Mouse (Mus musculus): Measurements from ENCODE around the gene Ptgfrn.

Ptgfrn gene

DNA sequence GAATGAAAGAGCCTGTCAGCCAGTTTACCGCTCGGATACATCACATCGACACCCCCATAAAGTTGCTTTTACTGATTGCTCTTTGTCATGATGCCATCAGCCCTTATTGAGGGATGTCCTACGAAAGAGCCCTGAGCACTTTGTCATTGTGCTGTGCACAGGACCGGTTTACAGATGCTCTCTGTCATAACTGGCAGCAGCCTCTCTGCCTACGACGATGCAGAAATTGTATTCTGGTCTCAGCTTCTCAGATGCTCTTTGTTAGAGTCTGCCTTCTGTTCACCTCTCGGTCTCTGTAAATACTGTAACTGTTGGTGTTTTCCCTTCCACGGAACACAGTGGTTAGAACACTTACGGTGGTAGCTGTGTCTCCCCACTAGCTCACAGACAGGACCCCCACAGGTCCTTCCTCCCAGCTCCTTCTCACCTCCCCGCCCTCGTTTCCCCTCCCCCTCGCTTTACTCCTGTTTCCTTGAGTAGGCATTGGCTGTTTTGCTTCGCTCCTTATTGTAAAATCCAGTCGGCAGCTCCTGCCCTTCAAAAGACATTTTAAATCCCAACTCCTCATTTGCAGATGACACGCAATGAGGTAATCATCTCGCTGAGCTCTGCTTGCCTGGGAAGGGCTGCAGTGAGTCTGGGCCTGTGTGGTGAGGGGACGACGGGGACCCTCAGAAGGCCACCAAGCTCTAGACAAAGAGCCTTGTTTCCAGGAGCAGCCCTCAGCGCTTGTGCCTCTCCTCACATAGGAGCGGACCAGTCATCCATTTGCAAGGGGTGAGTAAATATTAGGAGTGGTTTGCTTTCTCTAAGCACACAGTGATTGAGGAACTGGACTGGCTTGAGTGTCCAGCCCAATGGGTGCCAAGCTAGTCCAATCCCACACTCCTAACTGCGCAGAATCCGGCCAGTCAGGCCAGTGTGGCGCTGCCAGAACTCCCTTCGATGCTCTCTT is 6.6 kb upstream of the Ptgfrn start:
- DNase-seq (ENCODE audit: low spot score), result no peak

DNA sequence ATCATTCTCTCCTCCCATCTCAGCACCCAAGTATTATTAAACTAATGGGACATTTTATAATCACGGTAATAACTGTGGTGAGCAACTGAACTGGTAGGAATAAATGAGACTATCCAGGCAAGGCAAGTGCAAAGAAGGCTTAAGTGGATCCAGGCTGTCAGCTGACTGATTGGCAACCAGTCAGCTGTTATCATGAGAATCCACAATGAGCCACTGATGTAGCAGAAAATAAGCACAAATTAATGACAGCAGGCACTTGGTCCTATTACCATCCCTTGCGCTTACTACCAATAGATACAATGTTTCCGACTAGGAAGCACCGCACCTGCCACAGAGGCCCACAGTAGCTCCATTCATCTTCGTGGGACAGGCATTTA is 2.4 kb upstream of the Ptgfrn start:
- DNase-seq (ENCODE audit: low spot score), result peak; percentile 68

DNA sequence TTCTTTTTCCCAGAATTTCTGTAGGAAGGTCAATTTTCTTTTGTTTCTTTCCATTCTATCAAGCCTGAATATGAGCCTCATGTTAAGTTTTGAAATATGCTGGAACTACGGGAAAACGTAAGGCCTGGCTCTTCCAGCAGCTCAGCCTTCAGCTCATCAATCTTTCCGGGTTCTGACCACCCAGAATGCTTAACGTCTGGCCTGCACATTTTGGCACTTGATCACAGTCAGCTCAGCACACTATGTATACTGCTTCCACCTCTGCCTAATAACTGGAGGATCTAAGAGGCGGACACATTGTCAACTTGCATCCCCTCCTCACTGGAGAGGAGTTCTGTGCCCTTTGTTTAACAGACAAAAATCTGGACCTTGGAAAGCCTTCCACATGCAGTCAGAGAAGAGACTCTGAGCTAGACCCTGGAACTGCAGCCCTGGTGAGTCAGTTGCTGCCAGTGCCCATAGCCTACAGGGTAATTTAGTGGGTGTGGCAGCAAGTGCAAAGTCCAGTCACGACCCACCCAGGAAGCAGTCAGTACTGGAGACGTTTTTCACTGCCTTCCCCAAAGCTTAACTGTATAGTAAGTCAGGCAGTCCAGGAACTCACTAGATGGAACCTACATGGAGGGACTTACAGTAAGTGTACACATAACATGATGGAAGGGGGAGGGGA is 1.9 kb upstream of the Ptgfrn start:
- DNase-seq (ENCODE audit: low spot score), result no peak

DNA sequence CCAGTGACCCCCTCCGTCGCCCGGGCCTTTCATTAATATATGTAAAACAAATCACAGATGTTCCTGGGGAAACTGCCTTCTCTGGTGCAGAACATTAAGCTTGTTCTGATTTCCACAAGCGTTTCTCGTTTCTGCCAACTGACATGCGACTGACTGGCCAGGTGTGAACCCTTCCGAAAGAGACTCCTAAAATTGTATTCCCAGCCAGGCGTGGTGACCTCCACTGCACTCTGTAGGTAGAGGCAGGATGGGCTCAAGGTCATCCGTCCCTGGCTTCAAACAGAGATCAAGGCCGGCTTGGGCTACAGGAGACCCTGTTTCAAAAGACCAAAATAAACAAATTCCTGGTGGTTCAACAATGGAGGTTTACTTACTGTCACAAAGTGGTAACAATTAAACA is 1.2 kb upstream of the Ptgfrn start:
- no peak for DNase-seq (ENCODE audit: low spot score)

DNA sequence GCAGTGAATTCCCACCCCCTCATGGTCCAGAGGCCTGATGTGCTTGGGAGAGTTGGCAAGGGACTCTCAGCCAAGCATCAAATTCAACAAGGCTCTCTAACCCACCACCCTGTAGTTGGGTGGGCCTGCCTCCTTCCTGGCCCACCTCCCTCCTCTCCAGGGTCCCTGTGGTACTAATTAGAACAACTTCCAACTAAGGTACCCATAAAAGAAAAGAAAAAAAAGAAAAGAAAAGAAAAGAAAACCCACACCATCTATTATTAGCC is 693 bp upstream of the Ptgfrn start:
- no peak for DNase-seq (ENCODE audit: low spot score)

DNA sequence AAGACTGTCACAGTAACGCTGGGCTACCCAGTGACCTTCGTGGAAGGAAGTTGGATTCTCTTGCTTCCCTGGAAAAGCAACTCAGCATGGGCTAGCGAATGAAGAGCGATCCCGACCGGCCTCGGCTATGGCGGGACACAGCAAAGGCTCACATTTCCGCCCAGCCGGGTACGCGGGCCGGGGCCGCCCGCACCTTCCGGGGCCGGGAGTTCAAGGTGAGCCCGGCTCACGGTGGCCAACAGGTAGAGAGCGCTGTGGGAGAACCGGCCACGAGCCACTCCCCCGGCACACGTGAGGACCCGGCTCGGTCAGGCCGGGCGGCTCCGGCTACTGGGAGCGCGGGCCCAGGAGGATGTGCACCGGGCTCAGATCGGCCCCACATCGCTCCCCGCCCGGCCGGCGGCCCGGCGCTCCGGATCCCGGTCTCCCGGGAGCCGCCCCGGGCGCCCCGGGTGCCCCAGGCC is 488 bp downstream of the Ptgfrn start:
- peak; percentile 38 for DNase-seq (ENCODE audit: low spot score)

DNA sequence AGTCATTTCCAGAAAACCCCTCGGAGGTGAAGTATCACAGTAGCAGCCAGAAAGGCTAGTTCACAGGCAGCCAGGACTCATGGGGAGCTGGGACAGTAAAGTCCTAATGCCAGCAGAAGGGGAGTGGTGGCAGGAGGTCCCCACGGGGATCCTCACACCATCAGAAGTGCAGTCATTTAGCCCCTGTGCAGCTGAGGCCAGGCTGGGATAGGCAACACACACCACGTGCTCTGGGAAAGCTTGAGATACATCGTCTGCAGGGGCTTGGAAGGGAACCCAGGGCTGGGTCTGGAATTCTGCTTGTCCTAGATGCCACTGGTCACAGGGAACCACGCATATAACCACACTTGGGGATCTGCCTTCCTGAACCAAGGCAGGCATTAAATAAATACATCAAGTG is 1.2 kb downstream of the Ptgfrn start:
- no peak for DNase-seq (ENCODE audit: low spot score)

DNA sequence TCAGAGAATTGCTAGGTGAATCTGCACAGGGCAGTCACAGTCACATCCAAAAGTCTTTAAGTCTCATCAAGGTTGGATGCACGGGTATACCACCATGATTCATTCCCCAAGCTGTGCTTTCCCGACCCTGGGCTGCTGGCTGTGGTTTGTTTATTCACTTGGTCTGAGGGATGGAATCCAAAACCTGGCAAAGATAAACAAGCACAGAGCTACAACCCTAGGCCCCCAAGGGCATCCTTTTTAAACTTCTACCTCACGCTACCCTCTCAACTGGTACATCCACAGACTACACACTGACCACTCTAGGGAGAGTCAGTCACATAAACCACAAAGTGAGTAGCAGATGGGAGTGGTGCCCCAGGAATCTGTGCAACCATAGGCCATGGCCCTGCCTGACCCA is 1.8 kb downstream of the Ptgfrn start:
- no peak for DNase-seq (ENCODE audit: low spot score)

DNA sequence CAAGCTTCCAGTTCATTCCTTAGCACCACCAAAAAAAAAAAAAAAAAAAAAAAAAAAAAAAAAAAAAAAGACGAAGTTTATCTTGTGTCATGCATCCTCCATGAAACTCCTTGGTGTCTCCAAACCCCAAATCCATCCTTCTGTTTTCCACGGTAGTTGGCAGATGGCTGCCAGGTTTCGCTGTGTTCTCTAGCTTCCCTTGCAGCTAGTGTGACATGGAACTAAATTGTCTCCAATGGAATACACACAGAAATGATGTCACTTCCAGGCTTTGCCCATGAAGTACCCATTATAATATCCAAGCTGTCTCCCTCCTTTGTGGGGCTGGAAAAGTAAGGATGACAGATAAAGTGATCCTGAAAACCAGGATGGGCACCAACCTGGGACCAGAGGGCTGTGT is 3.8 kb downstream of the Ptgfrn start:
- no peak for DNase-seq (ENCODE audit: low spot score)

DNA sequence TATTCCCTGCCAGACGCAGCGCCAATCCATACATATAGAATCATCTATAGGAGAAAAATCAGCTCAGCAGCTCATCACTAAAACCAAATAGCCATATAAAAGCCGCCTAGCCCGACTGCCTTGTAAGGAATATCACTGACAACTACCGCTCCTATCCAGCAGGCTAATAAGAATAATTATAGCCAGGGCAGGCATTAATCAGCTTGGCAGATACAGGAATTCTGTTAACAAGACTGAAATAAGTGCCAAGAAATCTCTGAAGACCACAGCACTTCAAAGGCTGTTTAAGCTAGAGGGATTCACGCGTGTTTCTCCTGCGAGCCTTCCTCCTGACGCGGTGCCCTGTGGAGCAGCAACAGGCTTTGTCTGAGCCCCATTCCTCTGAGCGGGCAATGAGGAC is 4.6 kb downstream of the Ptgfrn start:
- no peak for DNase-seq (ENCODE audit: low spot score)

DNA sequence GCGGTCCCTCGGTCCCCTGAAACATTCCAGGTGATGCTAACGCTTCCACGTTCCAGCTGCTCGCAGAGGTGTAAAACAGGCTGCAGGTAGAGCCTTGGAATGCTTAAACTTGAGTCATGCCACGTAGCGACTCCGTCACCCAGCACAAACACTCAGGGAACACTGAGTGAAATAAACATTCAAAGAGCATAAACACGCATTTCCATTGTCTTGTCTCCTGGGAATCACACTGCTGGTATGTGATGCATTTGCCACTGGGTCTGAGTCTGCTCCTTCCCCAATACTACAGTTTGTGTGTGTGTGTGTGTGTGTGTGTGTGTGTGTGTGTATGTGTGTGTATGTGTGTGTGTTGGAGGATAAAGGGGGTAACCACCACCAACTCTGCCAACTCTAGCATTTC is 5.2 kb downstream of the Ptgfrn start:
- no peak for DNase-seq (ENCODE audit: low spot score)

DNA sequence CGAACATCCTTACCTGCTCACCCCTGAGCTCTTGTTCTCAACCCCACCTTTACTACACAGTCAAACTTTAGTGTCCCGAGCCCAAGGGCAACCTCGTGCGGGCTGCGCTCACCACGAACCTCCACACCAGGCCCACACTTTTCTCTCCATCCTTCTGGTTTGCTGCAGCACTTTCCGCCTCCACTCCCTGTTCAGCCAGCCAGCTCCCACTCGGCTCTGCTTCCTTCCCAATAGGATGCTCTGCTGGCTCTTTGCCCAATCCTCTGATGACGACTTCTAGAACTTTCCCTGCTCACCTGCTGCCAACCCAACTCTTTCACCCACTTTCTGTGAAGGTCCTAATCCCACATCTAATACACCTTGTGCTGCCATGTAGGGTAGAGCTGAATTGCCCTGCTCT is 6.3 kb downstream of the Ptgfrn start:
- no peak for DNase-seq (ENCODE audit: low spot score)

DNA sequence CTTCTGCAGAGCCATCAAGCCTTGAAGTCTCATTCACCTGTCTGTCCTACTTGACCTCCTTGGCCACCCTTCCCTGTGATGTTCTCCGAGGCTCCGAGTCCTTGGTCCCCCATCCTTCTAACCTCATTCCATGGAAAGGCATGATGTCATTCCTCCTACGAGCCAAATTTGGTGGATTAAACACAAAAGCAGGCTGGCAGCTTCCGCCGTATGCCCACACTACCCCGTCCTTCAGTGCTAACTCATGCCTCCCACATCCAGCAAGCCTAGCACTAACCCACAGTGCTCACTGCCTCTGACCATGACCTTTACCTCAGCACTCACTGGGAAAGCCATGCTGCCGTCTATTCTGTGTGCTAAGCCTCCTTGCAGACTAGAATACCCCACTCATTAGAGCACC is 8.0 kb downstream of the Ptgfrn start:
- no peak for DNase-seq (ENCODE audit: low spot score)

DNA sequence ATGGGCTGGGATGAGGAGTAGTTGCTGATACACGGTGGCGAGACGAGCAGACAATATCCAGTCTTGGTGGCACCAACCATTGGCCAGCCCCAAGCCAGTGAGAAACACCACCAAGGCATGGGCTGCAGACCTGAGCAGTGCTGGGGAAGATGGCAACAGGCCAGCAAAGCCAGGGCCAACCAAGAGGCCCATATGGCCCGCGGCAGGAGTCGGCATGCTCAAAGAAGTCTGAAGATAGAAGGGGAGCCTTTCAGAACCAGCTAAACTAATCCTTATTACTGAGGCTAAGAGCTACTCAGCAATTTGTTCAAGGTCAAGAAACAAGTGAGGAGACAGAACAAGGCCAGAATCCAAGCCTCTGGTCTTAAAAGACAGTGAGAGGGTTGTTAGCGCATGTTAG is 8.9 kb downstream of the Ptgfrn start:
- no peak for DNase-seq (ENCODE audit: low spot score)

DNA sequence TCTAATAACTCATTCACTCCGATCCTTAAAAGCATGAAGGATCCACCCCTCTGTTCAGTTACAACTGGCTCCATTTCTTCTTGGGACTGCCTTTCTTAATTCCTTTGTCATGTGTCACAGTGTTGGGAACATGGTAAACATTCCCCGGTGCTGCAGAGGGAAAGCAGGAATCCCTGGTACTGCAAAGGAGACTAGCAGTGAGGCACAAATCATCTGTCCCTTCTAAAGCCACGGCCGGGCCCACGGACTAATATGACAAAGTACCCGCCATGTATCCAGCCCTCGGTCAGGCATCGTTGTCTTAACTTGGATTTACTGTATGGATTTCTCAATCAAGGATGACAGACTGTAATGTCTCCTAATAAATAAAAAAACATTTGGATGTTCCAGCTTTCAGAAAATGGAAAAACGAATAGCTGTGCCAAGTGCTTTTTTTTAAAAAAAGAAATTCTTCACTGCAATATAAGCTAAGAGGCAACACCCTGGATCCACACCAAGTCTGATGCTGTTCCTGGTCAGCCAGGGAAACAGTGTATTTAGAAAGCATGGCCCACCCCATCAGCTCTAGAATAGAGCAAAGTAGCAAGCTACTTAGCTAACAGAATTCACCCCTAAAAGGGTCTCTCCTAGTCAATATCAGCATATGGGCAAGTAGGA is 10.2 kb downstream of the Ptgfrn start:
- no peak for DNase-seq (ENCODE audit: low spot score)

DNA sequence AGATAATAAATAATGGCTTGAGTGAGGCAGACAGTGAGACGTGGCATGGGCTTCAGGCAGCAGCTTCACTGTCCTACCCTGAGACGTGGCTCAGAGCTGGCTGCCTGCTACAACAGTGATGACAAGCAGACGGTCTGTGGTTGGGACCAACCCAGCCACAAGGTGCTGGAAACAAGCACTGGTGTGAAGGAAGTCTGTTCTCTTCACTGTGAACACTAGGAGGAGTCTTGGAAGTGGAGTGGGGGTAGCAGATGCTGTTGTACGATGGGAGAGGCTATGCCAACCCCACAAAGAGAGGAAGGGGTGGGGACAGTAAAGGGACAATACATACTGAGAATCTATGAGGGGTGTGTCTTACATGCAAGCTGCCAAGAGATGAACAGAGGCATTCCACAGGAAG is 12.0 kb downstream of the Ptgfrn start:
- no peak for DNase-seq (ENCODE audit: low spot score)

DNA sequence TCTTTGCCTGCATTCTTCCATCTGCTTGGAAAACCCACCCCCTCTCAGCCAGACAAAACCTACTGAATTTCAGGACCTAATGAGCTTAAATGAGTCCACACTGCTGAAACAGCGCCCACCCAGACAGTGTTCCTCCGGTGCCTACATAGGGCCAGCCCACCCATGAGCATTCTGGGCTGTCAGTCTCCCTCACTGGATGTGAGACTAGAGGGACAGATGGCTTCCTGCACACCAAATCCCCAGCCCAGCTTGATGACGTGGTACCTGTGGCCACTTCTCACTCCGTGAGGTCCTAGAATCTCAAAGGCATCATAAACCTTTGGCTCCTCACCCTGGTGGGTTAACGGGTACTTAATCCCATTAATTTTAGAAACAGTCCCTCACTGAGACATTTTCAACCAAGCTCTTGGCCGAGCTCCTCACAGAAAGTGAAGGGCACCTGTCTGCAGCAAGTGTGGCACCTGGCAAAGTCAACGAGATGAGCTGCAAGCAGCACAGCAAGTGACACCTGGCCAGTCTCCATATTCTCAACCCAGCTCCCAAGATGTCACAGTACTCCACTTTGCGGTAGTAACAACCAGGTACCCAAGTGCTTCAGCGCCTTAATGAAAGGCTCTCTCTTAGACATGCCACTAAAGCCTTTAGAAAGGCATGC is 12.8 kb downstream of the Ptgfrn start:
- DNase-seq (ENCODE audit: low spot score), result no peak

DNA sequence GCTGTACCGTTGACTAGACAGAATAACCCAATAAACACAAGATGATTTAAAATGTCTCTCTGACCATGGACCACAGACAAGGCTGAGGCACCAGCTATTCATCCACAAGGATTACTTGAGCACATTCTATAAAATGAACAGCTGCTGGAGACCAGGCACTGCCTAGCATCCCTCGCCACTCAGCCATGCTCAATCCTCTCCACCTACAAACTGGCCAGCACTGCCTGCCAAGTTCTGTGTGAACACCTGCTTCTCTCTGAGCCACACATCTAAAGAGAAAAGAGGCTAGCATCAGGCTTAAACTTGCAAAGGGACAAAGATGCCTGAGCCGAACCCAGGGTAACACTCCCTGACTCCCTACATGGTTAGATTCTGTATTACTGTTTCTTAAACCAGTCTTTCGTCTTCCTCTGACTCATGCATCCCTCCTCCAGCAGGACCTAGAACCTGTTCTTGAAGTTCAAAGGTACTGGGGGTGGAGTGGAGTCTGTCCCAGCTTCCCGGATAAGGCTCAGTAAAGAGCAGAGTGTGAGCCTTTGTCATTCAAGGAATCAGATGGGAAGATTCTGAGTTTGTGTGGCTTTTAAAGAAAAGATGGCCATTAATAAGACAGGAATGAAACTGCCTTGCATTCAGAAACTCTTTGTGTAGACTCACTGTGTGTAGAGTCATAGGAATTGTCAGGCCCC is 14.2 kb downstream of the Ptgfrn start:
- no peak for DNase-seq (ENCODE audit: low spot score)

DNA sequence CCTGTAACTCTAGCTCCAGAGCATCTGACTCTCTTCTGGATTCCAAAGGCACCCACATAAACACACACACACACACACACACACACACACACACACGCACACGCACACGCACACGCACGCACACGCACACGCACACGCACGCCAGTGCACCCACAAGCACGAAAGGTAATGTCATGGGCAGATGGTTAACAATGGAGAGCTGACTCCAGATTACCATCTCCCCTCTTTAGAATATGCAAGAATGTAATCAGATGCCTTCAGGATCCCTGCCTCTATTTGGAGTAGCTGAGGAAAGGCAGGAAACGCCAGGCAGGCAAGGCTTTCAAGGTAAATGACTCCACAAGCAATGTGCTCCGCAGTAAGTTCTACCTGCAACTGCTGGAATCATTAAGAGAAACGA is 17.9 kb downstream of the Ptgfrn start:
- DNase-seq (ENCODE audit: low spot score), result no peak

DNA sequence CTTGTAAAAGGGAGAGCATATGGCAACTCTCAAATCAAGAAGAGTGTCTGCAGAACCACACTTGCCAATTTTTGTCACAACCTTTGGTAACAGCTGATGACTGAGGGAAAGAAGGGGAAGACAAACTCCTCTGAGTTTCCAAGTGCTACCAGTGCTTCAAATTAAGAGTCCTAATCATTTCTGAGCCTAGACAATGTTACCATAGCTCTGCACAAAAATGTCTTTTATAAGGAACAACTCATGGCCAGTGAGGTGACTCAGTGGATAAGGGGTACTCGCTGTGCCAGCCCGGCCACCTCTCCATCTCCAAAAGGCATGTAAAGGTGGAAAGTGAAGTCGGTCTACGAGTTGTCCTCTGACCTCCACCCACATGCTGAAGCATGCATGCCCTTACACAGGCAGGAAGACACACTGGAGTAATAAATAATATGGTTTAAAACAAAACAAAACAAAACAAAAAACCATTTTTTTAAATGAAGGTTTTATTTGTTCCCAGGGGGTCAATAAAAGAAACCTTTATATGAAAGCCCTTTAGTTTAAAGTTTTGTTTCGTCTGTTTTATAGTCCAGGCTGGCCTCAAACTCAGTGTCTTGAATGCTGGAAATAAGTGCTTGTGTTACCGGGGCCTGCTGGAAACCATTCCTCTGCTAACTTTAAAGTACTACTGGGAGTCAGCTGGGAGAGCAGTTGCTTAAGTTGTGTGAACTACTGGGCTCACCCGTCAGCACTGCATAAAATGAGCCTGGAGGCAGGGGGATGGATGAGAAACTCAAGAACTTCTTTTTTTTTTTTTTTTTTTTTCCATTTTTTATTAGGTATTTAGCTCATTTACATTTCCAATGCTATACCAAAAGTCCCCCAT is 23.3 kb downstream of the Ptgfrn start:
- DNase-seq (ENCODE audit: low spot score), result no peak

DNA sequence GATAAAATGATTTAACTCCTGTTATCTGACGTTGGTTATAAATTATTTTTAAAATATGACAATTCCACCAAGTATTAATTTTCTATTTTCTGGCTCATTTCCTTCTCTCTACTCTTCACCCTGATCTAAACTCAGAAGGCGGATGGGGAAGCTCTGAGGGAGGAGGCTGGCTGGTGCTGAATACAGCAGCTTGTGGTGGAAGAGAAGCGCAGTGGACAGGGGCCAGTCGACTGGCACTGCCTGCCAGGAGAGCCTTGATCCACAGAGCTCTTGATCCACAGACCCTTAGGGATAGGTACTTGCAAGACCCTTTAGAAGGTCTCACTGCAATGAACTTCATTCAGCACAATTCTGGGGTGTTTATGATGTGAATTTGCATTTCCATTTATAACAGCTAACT is 29.2 kb downstream of the Ptgfrn start:
- no peak for DNase-seq (ENCODE audit: low spot score)

Measured in testis, postnatal 14 days (tissue).